Mouse (Mus musculus) CH12.LX (cell line): ENCODE data around the gene Pkp3.
A peak's percentile ranks its signal among the peaks of the same experiment; 100 is the strongest.

ENCODE experiments used
- BHLHE40 ChIP-seq: IDR thresholded peaks from 2 replicates; pipeline ENCODE4 v1.6.1; 2011; ENCODE audit warnings: mild to moderate bottlenecking, low read depth, low read length, improper control_type of control experiment
- CHD1 ChIP-seq: IDR thresholded peaks from 2 replicates; pipeline ENCODE4 v1.6.1; 2012; ENCODE audit warnings: low read depth, low read length, improper control_type of control experiment, inconsistent platforms
- CHD2 ChIP-seq: IDR thresholded peaks from 2 replicates; pipeline ENCODE4 v1.6.1; 2011; ENCODE audit warnings: low read length, improper control_type of control experiment
- CTCF ChIP-seq, 2 experiments: IDR thresholded peaks in 1 of 2; conservative IDR thresholded peaks in 1 of 2; 2 replicates each; pipeline ENCODE4 v1.5.1; 2011 to 2012; ENCODE audit warnings: low read depth in 2 of 2, low read length in 2 of 2, improper control_type of control experiment in 1 of 2, inconsistent platforms in 1 of 2, mild to moderate bottlenecking in 1 of 2, moderate library complexity in 1 of 2
- EP300 ChIP-seq: IDR thresholded peaks from 2 replicates; pipeline ENCODE4 v1.6.1; 2011; ENCODE audit warnings: low read length, improper control_type of control experiment
- JUND ChIP-seq: conservative IDR thresholded peaks from 2 replicates; pipeline ENCODE4 v1.6.1; 2011; ENCODE audit warnings: low read depth, low read length, improper control_type of control experiment
- MAFK ChIP-seq: IDR thresholded peaks from 2 replicates; pipeline ENCODE4 v1.6.1; 2011; ENCODE audit warnings: low read length, improper control_type of control experiment; ENCODE audit not compliant: insufficient replicate concordance
- MAX ChIP-seq: IDR thresholded peaks from 2 replicates; pipeline ENCODE4 v1.6.1; 2011; ENCODE audit warnings: low read length, improper control_type of control experiment
- MEF2A ChIP-seq: IDR thresholded peaks from 2 replicates; pipeline ENCODE4 v1.6.1; 2014; ENCODE audit warnings: low read depth, mild to moderate bottlenecking, inconsistent platforms, low read length, improper control_type of control experiment, borderline replicate concordance
- NRF1 ChIP-seq: IDR thresholded peaks from 2 replicates; pipeline ENCODE4 v1.6.1; 2014; ENCODE audit warnings: low read depth, mild to moderate bottlenecking, inconsistent platforms, low read length, improper control_type of control experiment, moderate library complexity
- POLR2A ChIP-seq: IDR thresholded peaks from 2 replicates; pipeline ENCODE4 v1.6.1; 2011; ENCODE audit warnings: low read depth, mild to moderate bottlenecking, improper control_type of control experiment, low read length
- TCF12 ChIP-seq: IDR thresholded peaks from 2 replicates; pipeline ENCODE4 v1.6.1; 2014; ENCODE audit warnings: low read depth, mild to moderate bottlenecking, inconsistent platforms, low read length, improper control_type of control experiment
- UBTF ChIP-seq: IDR thresholded peaks from 2 replicates; pipeline ENCODE4 v1.6.1; 2012; ENCODE audit warnings: low read depth, mild to moderate bottlenecking, inconsistent platforms, low read length, improper control_type of control experiment, moderate library complexity
- USF1 ChIP-seq: IDR thresholded peaks from 2 replicates; pipeline ENCODE4 v1.6.1; 2014; ENCODE audit warnings: low read depth, mild to moderate bottlenecking, inconsistent platforms, low read length, improper control_type of control experiment

- TF ChIP-seq NRF1 (no peak), EP300 (peak; percentile 14; the same call in 1 of the 2 replicates), UBTF (no peak), MAX (no peak; the same call in 1 of the 2 replicates), CTCF (conservative IDR thresholded peaks at IDR 0.05 in 1 of 2, IDR thresholded peaks at IDR 0.05 in 1 of 2; ENCODE audit: low read depth in 2 of 2, low read length in 2 of 2) (no peak), POLR2A (no peak), BHLHE40 (no peak), CHD2 (no peak), MAFK (no peak), MEF2A (no peak), JUND (peak; percentile 67), CHD1 (no peak), USF1 (no peak), TCF12 (no peak; the same call in 1 of the 2 replicates)
Observed at GRCm38 (mm10) chr7:141097177-141097576, 19.2 kb downstream of the Pkp3 start.
